7 mouse cellular contexts compared by ENCODE assay signal in genomic region chr3:35931896-35932727, GRCm38 (mm10). TPM values are rescaled to one million over a fixed set of nuclear protein-coding genes. Genes with fewer than 3 reads are reported as not detected.
DNase-seq lines count a peak whose midpoint lies in the region; ATAC-seq and TF ChIP-seq lines count a peak whose summit lies in the region.

No protein-coding gene starts in this region.

- ATAC-seq in activated CD4-positive, CD25-positive, alpha-beta regulatory T cell, adult 4 months, result peak; percentile 70
- ATAC-seq in granulocyte monocyte progenitor cell, adult 5-6 weeks (replicated peaks; ENCODE audit: poor library complexity, severe bottlenecking), result peak; percentile 42
- peak; percentile 81 for ATAC-seq in intestine, embryonic 16.5 days
- peak; percentile 71 for ATAC-seq in limb, embryonic 12.5 days (ENCODE audit: insufficient number of reproducible peaks, insufficient read depth, low FRiP score, low TSS enrichment, low read depth)
- peak; percentile 80 for ATAC-seq in midbrain, embryonic 11.5 days (ENCODE audit: low FRiP score)

- no peaks in the 10 kb centered on the region for H3K36me3 ChIP-seq in intestine, embryonic 16.5 days (ENCODE audit: control insufficient read depth, insufficient read depth, low read length)
- H3K36me3 ChIP-seq in limb, embryonic 12.5 days, result peaks cover 4% of the 10 kb centered on the region; the same call in 1 of the 2 replicates
- no peaks in the 10 kb centered on the region for H3K36me3 ChIP-seq in midbrain, embryonic 11.5 days (ENCODE audit: control insufficient read depth, insufficient read depth, low read length)
- no peaks in the 10 kb centered on the region for H3K36me3 ChIP-seq in small intestine, adult 2 months (ENCODE audit: control insufficient read depth, insufficient read depth, low read length)

- no peaks in the 10 kb centered on the region for H3K27me3 ChIP-seq in intestine, embryonic 16.5 days (replicated peaks; ENCODE audit: control insufficient read depth, insufficient read depth, low read length)
- H3K27me3 ChIP-seq in limb, embryonic 12.5 days, result no peaks in the 10 kb centered on the region
- H3K27me3 ChIP-seq in midbrain, embryonic 11.5 days (ENCODE audit: control insufficient read depth, insufficient read depth, low read length), result no peaks in the 10 kb centered on the region
- H3K27me3 ChIP-seq in small intestine, adult 2 months (ENCODE audit: control insufficient read depth, insufficient read depth, low read length), result no peaks in the 10 kb centered on the region

- H3K4me3 ChIP-seq in intestine, embryonic 16.5 days (ENCODE audit: low read length), result peak overlapping the region; percentile 89
- H3K4me3 ChIP-seq in limb, embryonic 12.5 days (replicated peaks), result peak overlapping the region; percentile 90
- peak overlapping the region; percentile 97 for H3K4me3 ChIP-seq in midbrain, embryonic 11.5 days (ENCODE audit: low read depth, low read length)
- H3K4me3 ChIP-seq in small intestine, adult 2 months (ENCODE audit: low read depth, low read length), result peak overlapping the region; percentile 94

- under 1% methylated on average over 52 of the region's 65 CpGs for WGBS in intestine, embryonic 16.5 days
- WGBS in limb, embryonic 12.5 days, result under 1% methylated on average over 64 of the region's 65 CpGs
- under 1% methylated on average over 37 of the region's 65 CpGs for WGBS in midbrain, embryonic 11.5 days
- WGBS in small intestine, adult 2 months, result 1% methylated on average over 65 of the region's 65 CpGs

- peak; percentile 72 for DNase-seq in embryo, embryonic 11 days
- peak; percentile 95 for DNase-seq in midbrain, embryonic 11.5 days (ENCODE audit: low spot score, missing footprints)

- peak overlapping the region; percentile 82 for H3K4me2 ChIP-seq in intestine, embryonic 16.5 days (ENCODE audit: low read depth, low read length)
- H3K4me2 ChIP-seq in limb, embryonic 12.5 days, result peak overlapping the region; percentile 83
- peak overlapping the region; percentile 72 for H3K4me2 ChIP-seq in midbrain, embryonic 11.5 days

- peak overlapping the region; percentile 97 for H3K27ac ChIP-seq in intestine, embryonic 16.5 days (ENCODE audit: low read length)
- H3K27ac ChIP-seq in limb, embryonic 12.5 days, result peak overlapping the region; percentile 96
- peak overlapping the region; percentile 80 for H3K27ac ChIP-seq in midbrain, embryonic 11.5 days (ENCODE audit: low read depth, low read length)
- H3K27ac ChIP-seq in small intestine, adult 2 months (ENCODE audit: insufficient read depth, low read depth, low read length), result peak overlapping the region; percentile 81

- H3K9me3 ChIP-seq in intestine, embryonic 16.5 days (ENCODE audit: control insufficient read depth, low read length), result no peaks in the 10 kb centered on the region
- no peaks in the 10 kb centered on the region for H3K9me3 ChIP-seq in limb, embryonic 12.5 days
- H3K9me3 ChIP-seq in midbrain, embryonic 11.5 days (ENCODE audit: control insufficient read depth, low read length), result no peaks in the 10 kb centered on the region

- TF ChIP-seq POLR2A in small intestine, adult 2 months (IDR thresholded peaks at IDR 0.05; ENCODE audit: low read depth, low read length), result no peak; the same call in 1 of the 2 replicates

- H3K9ac ChIP-seq in intestine, embryonic 16.5 days (ENCODE audit: low read depth, low read length), result peak overlapping the region; percentile 99
- peak overlapping the region; percentile 99 for H3K9ac ChIP-seq in limb, embryonic 12.5 days (replicated peaks)
- H3K9ac ChIP-seq in midbrain, embryonic 11.5 days (ENCODE audit: low read length), result peak overlapping the region; percentile 98

- peaks cover 22% of the 10 kb centered on the region for H3K4me1 ChIP-seq in intestine, embryonic 16.5 days (ENCODE audit: control insufficient read depth, insufficient read depth, low read length)
- peaks cover 17% of the 10 kb centered on the region for H3K4me1 ChIP-seq in limb, embryonic 12.5 days (replicated peaks)
- peaks cover 7% of the 10 kb centered on the region; the same call in 1 of the 2 replicates for H3K4me1 ChIP-seq in midbrain, embryonic 11.5 days (ENCODE audit: control insufficient read depth, insufficient read depth, low read length)
- peaks cover 10% of the 10 kb centered on the region for H3K4me1 ChIP-seq in small intestine, adult 2 months (ENCODE audit: control insufficient read depth, insufficient read depth, insufficient read length, low read length)

- TF ChIP-seq CTCF in small intestine, adult 2 months (IDR thresholded peaks at IDR 0.05; ENCODE audit: extremely low read depth, insufficient read length, insufficient replicate concordance, low read depth, low read length), result no peak

RNA-seq across cellular contexts. Expression of gene Dcun1d1, which starts 5.1 kb away (rescaled TPM):
- polyA plus RNA-seq in activated CD4-positive, CD25-positive, alpha-beta regulatory T cell, adult 4 months (2017; shearing (Covaris generic)), result 100 to 1,000 TPM; 110 to 118 TPM
- 90.1 and 111 TPM in 2 replicates for total RNA-seq in granulocyte monocyte progenitor cell, adult 5-6 weeks (2014; fragmentation: Nextera tagmentation)
- 221 and 228 TPM in 2 replicates for total RNA-seq in granulocyte monocyte progenitor cell, adult 5-6 weeks (2017)
- polyA plus RNA-seq in intestine, embryonic 16.5 days (2015; fragmentation: Nextera tagmentation; extraction: Ambion mirVana), result 89.9 and 91.3 TPM in 2 replicates
- 99.3 and 112 TPM in 2 replicates for polyA plus RNA-seq in limb, embryonic 12.5 days (2016; fragmentation: Nextera tagmentation; extraction: Ambion mirVana)
- polyA plus RNA-seq in midbrain, embryonic 11.5 days (2014; fragmentation: Nextera tagmentation; extraction: Ambion mirVana), result 101 and 105 TPM in 2 replicates
- 0.50 and 4.6 TPM in 2 replicates for polyA plus RNA-seq in small intestine, adult 2 months (2012; rRNA removed)

Comparison
In these comparisons a context has a peak if more than half of its experiments do, and no peak if none do; other contexts are left out.
1. Peak in every context shown above with its lines: DNase-seq, ATAC-seq, H3K4me3 ChIP-seq and H3K27ac ChIP-seq.
2. RNA of gene Dcun1d1, which starts 5.1 kb away (polyA plus RNA-seq): 110 to 118 TPM in activated CD4-positive, CD25-positive, alpha-beta regulatory T cell, adult 4 months, 99.3 to 112 TPM in limb, embryonic 12.5 days, 101 to 105 TPM in midbrain, embryonic 11.5 days and 89.9 to 91.3 TPM in intestine, embryonic 16.5 days; 0.50 to 4.6 TPM in small intestine, adult 2 months; every median in the first group is over 10 times any median in the second.